In genomic region chr8:111991278-111991677, GRCm38 (mm10) we compare ENCODE assay signal across 9 mouse cellular contexts. TPM values are rescaled to one million over a fixed set of nuclear protein-coding genes. Genes with fewer than 3 reads are reported as not detected.
DNase-seq lines count a peak whose midpoint lies in the region; ATAC-seq and TF ChIP-seq lines count a peak whose summit lies in the region.
"Had no signal": no experiment of that assay in that cellular context is flagged by ENCODE, and none has a peak within 500 bp of the region (broad histone marks: within the 10 kb centered on the region; RNA-seq: fewer than 3 reads in every experiment).

No protein-coding gene starts in this region.

- DNase-seq in frontal cortex, postnatal 14 days (ENCODE audit: low spot score in 2 of 2), result no peak
- no peak for DNase-seq in testis, postnatal 10 days (ENCODE audit: low spot score)
- no peak for DNase-seq in ovary, postnatal 36 days (ENCODE audit: low spot score)
- DNase-seq in urinary bladder, postnatal 36 days (ENCODE audit: low spot score in 2 of 2), result no peak
- DNase-seq in kidney, postnatal 25 days, result no peak
- DNase-seq: kidney, adult 2 months had no signal

- H3K4me1 ChIP-seq in testis, adult 2 months (ENCODE audit: control insufficient read depth, insufficient read depth, low read length), result no peaks in the 10 kb centered on the region; the same call in 1 of the 2 replicates
- H3K4me1 ChIP-seq in liver, embryonic 12.5 days, result peaks cover 19% of the 10 kb centered on the region

- H3K9me3 ChIP-seq in liver, embryonic 12.5 days (replicated peaks), result no peaks in the 10 kb centered on the region

- ATAC-seq in frontal cortex, adult (ENCODE audit: low TSS enrichment), result peak; percentile 42
- ATAC-seq in liver, embryonic 12.5 days, result no peak

- H3K36me3 ChIP-seq in testis, adult 2 months (ENCODE audit: control insufficient read depth, insufficient read depth, low read length), result peaks cover 4% of the 10 kb centered on the region
- peaks cover 66% of the 10 kb centered on the region for H3K36me3 ChIP-seq in liver, embryonic 12.5 days

- 49% methylated on average over 8 of the region's 8 CpGs for WGBS in liver, embryonic 12.5 days (ENCODE audit: insufficient replicate concordance)

- TF ChIP-seq CTCF in testis, adult 2 months (IDR thresholded peaks at IDR 0.05; ENCODE audit: control insufficient read depth, insufficient read depth, insufficient replicate concordance, low read depth, low read length), result no peak

- peak overlapping the region; percentile 85 for H3K9ac ChIP-seq in liver, embryonic 12.5 days

- peak overlapping the region; percentile 99; the same call in 1 of the 2 replicates for H3K4me3 ChIP-seq in testis, adult 2 months (ENCODE audit: control insufficient read depth, low read depth, low read length)
- H3K4me3 ChIP-seq in liver, embryonic 12.5 days, result peak overlapping the region; percentile 86

- no peak overlapping the region for H3K27ac ChIP-seq in testis, adult 2 months (ENCODE audit: control insufficient read depth, insufficient read depth, low read depth, low read length)
- H3K27ac ChIP-seq in liver, embryonic 12.5 days, result no peak overlapping the region

- peak overlapping the region; percentile 91 for H3K4me2 ChIP-seq in liver, embryonic 12.5 days

- no peak for TF ChIP-seq POLR2A in testis, adult 2 months (IDR thresholded peaks at IDR 0.05; ENCODE audit: control insufficient read depth, low read depth, low read length)

- no peaks in the 10 kb centered on the region for H3K27me3 ChIP-seq in testis, adult 2 months (ENCODE audit: control insufficient read depth, insufficient read depth, low read length)
- no peaks in the 10 kb centered on the region for H3K27me3 ChIP-seq in liver, embryonic 12.5 days (replicated peaks)

RNA-seq across cellular contexts. Expression of gene Adat1, which starts 0.8 kb away (rescaled TPM):
- 4.5 and 5.3 TPM in 2 replicates for polyA plus RNA-seq in testis, adult 2 months (2012; rRNA removed)
- polyA plus RNA-seq in liver, embryonic 12.5 days (2016; fragmentation: Nextera tagmentation; extraction: Ambion mirVana), result 6.9 and 7.3 TPM in 2 replicates

RNA-seq across cellular contexts. Expression of gene Kars, which starts 19.8 kb away (rescaled TPM):
- 59.9 and 60.4 TPM in 2 replicates for polyA plus RNA-seq in testis, adult 2 months (2012; rRNA removed)
- 162 and 163 TPM in 2 replicates for polyA plus RNA-seq in liver, embryonic 12.5 days (2016; fragmentation: Nextera tagmentation; extraction: Ambion mirVana)

RNA-seq across cellular contexts. Expression of gene Terf2ip, which starts 19.9 kb away (rescaled TPM):
- 2.9 and 3.8 TPM in 2 replicates for polyA plus RNA-seq in testis, adult 2 months (2012; rRNA removed)
- 9.8 and 10.8 TPM in 2 replicates for polyA plus RNA-seq in liver, embryonic 12.5 days (2016; fragmentation: Nextera tagmentation; extraction: Ambion mirVana)

RNA-seq across cellular contexts. Expression of gene Gm6793, which starts 23.6 kb away (rescaled TPM):
- 0.06 TPM in 1 of 2 replicates, not detected in the other for polyA plus RNA-seq in testis, adult 2 months (2012; rRNA removed)
- polyA plus RNA-seq in liver, embryonic 12.5 days (2016; fragmentation: Nextera tagmentation; extraction: Ambion mirVana), result not detected in 2 replicates

RNA-seq across cellular contexts. Expression of gene Gabarapl2, which starts 50.8 kb away (rescaled TPM):
- polyA plus RNA-seq in testis, adult 2 months (2012; rRNA removed), result 18.7 and 24.3 TPM in 2 replicates
- 147 and 157 TPM in 2 replicates for polyA plus RNA-seq in liver, embryonic 12.5 days (2016; fragmentation: Nextera tagmentation; extraction: Ambion mirVana)
